Mouse (Mus musculus): ENCODE results near the gene Fam117a. TPM values are rescaled to one million over a fixed set of nuclear protein-coding genes. Genes with fewer than 3 reads are reported as not detected.

Fam117a gene
- polyA plus RNA-seq, 1 experiment from 2014 or later = 10.1 TPM

GRCm38 (mm10) chr11:95310007-95310647 lies 26.7 kb upstream of the Fam117a start, which contains the start of gene Kat7:
Gene Kat7 (minus strand): TSS chr11:95310246.
- Histone ChIP-seq H3K4me3 (ENCODE audit: low read length) (peak within 1 kb of the TSS; percentile 97), H3K4me2 (replicated peaks; ENCODE audit: low read depth, low read length) (peak within 1 kb of the TSS; percentile 68), H3K27me3 (ENCODE audit: insufficient read depth, low read length) (no peaks in the 10 kb centered on the region), H3K36me3 (ENCODE audit: insufficient read depth, low read length) (peaks cover 7% of the 10 kb centered on the region; the same call in 1 of the 2 replicates), H3K9ac (replicated peaks; ENCODE audit: low read length) (peak within 1 kb of the TSS; percentile 99), H3K4me1 (ENCODE audit: insufficient read depth, low read length) (peaks cover 18% of the 10 kb centered on the region), H3K9me3 (ENCODE audit: low read length) (no peaks in the 10 kb centered on the region), H3K27ac (ENCODE audit: low read length) (peak within 1 kb of the TSS; percentile 99)
- ATAC-seq (ENCODE audit: low FRiP score, low TSS enrichment) = peak; percentile 95
- under 1% methylated on average over 42 of the region's 42 CpGs for WGBS

DNA sequence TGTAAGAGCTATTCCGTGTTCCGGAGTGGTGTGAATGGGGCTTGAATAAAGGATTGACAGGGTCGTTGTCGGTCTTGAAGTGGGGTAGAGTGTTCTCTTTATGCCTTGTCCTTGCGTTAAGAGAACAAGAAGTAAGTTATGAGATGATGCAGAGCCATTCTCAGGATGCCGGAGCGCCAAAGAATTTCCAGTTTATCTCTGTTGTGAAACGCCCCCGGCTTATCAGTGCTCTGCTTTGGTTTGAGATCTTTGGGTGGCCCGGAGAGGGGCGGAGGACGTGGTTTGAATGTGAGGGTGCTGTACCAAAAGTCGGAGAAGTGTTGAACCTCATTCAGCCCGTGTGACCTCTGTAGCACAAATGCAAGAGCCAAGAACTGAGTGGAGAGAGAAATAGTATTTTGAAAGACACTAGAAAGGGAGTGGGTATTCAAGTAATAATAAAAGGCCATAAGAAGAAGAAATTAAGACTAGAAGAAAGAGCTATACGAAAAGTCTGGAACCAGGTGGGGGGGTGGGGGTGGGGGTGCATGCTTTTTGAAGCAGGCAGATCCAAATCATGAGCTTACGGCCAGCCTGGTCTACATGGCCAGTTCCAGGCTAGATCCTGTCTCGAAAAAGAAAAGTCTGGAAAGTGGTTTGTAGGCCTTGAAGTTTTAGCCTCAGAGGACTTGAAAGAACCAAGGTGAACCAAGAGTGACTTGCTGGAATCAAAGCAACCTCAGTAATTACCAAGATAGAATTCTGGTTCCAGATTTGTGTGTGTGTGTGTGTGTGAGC lies 26.0 kb upstream of the Fam117a start:
- H3K9ac ChIP-seq (replicated peaks; ENCODE audit: low read length) = peak overlapping the region; percentile 72
- WGBS = 5% methylated on average over 17 of the region's 17 CpGs
- no peaks in the 10 kb centered on the region for H3K9me3 ChIP-seq (ENCODE audit: low read length)
- H3K4me3 ChIP-seq (ENCODE audit: low read length) = peak overlapping the region; percentile 97
- H3K27me3 ChIP-seq (ENCODE audit: insufficient read depth, low read length) = no peaks in the 10 kb centered on the region
- peaks cover 18% of the 10 kb centered on the region for H3K4me1 ChIP-seq (ENCODE audit: insufficient read depth, low read length)
- peaks cover under 1% of the 10 kb centered on the region; the same call in 1 of the 2 replicates for H3K36me3 ChIP-seq (ENCODE audit: insufficient read depth, low read length)
- no peak for ATAC-seq (ENCODE audit: low FRiP score, low TSS enrichment)
- peak overlapping the region; percentile 89 for H3K27ac ChIP-seq (ENCODE audit: low read length)
- H3K4me2 ChIP-seq (replicated peaks; ENCODE audit: low read depth, low read length) = peak overlapping the region; percentile 68

- H3K4me2 ChIP-seq (replicated peaks; ENCODE audit: low read depth, low read length) = peak overlapping the region; percentile 68
- ATAC-seq (ENCODE audit: low FRiP score, low TSS enrichment) = no peak
- H3K4me3 ChIP-seq (ENCODE audit: low read length) = peak overlapping the region; percentile 97; the same call in 1 of the 2 replicates
- 33% methylated on average over 5 of the region's 5 CpGs for WGBS
- H3K36me3 ChIP-seq (ENCODE audit: insufficient read depth, low read length) = no peaks in the 10 kb centered on the region
- no peak overlapping the region for H3K27ac ChIP-seq (ENCODE audit: low read length)
- H3K9me3 ChIP-seq (ENCODE audit: low read length) = no peaks in the 10 kb centered on the region
- peak overlapping the region; percentile 72; the same call in 1 of the 2 replicates for H3K9ac ChIP-seq (replicated peaks; ENCODE audit: low read length)
- no peaks in the 10 kb centered on the region for H3K27me3 ChIP-seq (ENCODE audit: insufficient read depth, low read length)
- H3K4me1 ChIP-seq (ENCODE audit: insufficient read depth, low read length) = peaks cover 18% of the 10 kb centered on the region
These were observed 25.4 kb upstream of the Fam117a start for GRCm38 (mm10) chr11:95311425-95311807.

DNA sequence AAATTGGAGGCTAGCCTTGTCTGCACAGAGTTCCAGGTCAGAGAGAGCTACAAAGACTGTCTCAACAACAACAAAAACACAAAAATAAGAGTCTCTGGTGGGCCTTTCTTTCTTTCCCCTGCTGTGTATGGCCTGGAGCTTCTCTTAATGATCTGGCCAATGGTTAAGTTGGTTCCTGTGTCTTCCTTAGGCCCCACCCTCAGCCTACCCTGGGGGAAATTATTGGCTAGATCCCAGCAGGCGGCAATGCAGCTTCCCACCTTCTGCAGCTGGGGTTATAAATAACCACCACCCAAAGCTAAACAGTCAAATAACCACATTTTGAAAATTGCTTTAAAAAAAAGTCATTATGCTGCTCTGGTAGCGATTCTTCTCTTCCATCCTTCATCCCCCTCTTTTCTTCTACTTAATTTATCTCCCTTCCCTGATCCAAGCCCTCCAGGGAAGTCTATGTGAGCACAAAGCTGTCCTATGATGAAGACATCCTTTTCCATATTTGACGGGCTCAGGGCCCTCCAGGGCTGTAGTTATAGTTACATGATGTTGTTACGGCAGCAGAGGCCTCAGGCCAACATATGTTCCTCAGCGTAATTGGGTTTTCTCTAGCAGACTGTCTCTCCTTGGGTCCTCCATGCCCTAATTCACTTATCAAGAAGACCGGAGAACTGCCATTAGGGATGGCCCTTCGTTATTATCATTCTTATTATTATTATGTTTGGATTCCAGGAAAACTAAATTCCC lies 21.4 kb upstream of the Fam117a start:
- Histone ChIP-seq H3K36me3 (ENCODE audit: insufficient read depth, low read length) (no peaks in the 10 kb centered on the region), H3K4me3 (ENCODE audit: low read length) (no peak overlapping the region), H3K4me2 (replicated peaks; ENCODE audit: low read depth, low read length) (no peak overlapping the region), H3K9ac (replicated peaks; ENCODE audit: low read length) (no peak overlapping the region), H3K4me1 (ENCODE audit: insufficient read depth, low read length) (peaks cover 9% of the 10 kb centered on the region), H3K27ac (ENCODE audit: low read length) (no peak overlapping the region), H3K9me3 (ENCODE audit: low read length) (no peaks in the 10 kb centered on the region), H3K27me3 (ENCODE audit: insufficient read depth, low read length) (no peaks in the 10 kb centered on the region)
- ATAC-seq (ENCODE audit: low FRiP score, low TSS enrichment) = no peak
- WGBS = 68% methylated on average over 7 of the region's 7 CpGs

GRCm38 (mm10) chr11:95318116-95318515 lies 18.7 kb upstream of the Fam117a start:
- Histone ChIP-seq H3K27ac (ENCODE audit: low read length) (no peak overlapping the region), H3K36me3 (ENCODE audit: insufficient read depth, low read length) (no peaks in the 10 kb centered on the region), H3K9me3 (ENCODE audit: low read length) (no peaks in the 10 kb centered on the region), H3K9ac (replicated peaks; ENCODE audit: low read length) (no peak overlapping the region), H3K4me3 (ENCODE audit: low read length) (no peak overlapping the region), H3K4me2 (replicated peaks; ENCODE audit: low read depth, low read length) (no peak overlapping the region), H3K27me3 (ENCODE audit: insufficient read depth, low read length) (no peaks in the 10 kb centered on the region), H3K4me1 (ENCODE audit: insufficient read depth, low read length) (no peaks in the 10 kb centered on the region)
- ATAC-seq (ENCODE audit: low FRiP score, low TSS enrichment) = no peak
- 73% methylated on average over 9 of the region's 9 CpGs for WGBS

- Histone ChIP-seq H3K4me2 (replicated peaks; ENCODE audit: low read depth, low read length) (no peak overlapping the region), H3K4me3 (ENCODE audit: low read length) (no peak overlapping the region), H3K36me3 (ENCODE audit: insufficient read depth, low read length) (no peaks in the 10 kb centered on the region), H3K9ac (replicated peaks; ENCODE audit: low read length) (no peak overlapping the region), H3K9me3 (ENCODE audit: low read length) (no peaks in the 10 kb centered on the region), H3K27me3 (ENCODE audit: insufficient read depth, low read length) (no peaks in the 10 kb centered on the region), H3K27ac (ENCODE audit: low read length) (no peak overlapping the region), H3K4me1 (ENCODE audit: insufficient read depth, low read length) (no peaks in the 10 kb centered on the region)
- WGBS = 43% methylated on average over 1 of the region's 1 CpGs
- ATAC-seq (ENCODE audit: low FRiP score, low TSS enrichment) = no peak
These were observed 17.3 kb upstream of the Fam117a start for GRCm38 (mm10) chr11:95319506-95319905.

GRCm38 (mm10) chr11:95320010-95320409 lies 16.8 kb upstream of the Fam117a start:
- no peak for ATAC-seq (ENCODE audit: low FRiP score, low TSS enrichment)
- H3K27ac ChIP-seq (ENCODE audit: low read length) = no peak overlapping the region
- no peaks in the 10 kb centered on the region for H3K27me3 ChIP-seq (ENCODE audit: insufficient read depth, low read length)
- no peaks in the 10 kb centered on the region for H3K36me3 ChIP-seq (ENCODE audit: insufficient read depth, low read length)
- H3K9ac ChIP-seq (replicated peaks; ENCODE audit: low read length) = no peak overlapping the region
- no peaks in the 10 kb centered on the region for H3K9me3 ChIP-seq (ENCODE audit: low read length)
- H3K4me3 ChIP-seq (ENCODE audit: low read length) = no peak overlapping the region
- 100% methylated on average over 1 of the region's 1 CpGs for WGBS
- H3K4me1 ChIP-seq (ENCODE audit: insufficient read depth, low read length) = no peaks in the 10 kb centered on the region
- no peak overlapping the region for H3K4me2 ChIP-seq (replicated peaks; ENCODE audit: low read depth, low read length)

DNA sequence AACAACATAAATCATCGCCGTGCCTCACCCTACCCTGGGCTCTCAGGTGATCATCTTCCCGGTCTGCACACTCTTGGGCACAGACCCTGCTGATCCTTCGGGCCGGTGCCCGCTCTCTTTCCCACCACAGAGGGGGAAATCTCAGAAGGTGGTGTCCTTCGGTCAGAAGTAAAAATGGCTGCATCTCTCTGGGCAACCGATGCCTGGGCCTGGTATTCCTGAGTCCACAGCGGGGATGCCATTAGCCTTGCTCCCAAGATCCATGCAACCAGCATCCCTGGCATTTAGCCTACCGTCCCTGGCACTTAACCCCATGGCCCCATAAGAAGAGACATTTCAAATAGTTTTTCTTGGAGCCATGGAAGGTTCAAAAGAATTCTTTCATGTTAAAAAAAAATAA lies 12.6 kb upstream of the Fam117a start:
- Histone ChIP-seq H3K27ac (ENCODE audit: low read length) (no peak overlapping the region), H3K27me3 (ENCODE audit: insufficient read depth, low read length) (no peaks in the 10 kb centered on the region), H3K4me1 (ENCODE audit: insufficient read depth, low read length) (no peaks in the 10 kb centered on the region), H3K36me3 (ENCODE audit: insufficient read depth, low read length) (no peaks in the 10 kb centered on the region), H3K4me3 (ENCODE audit: low read length) (no peak overlapping the region), H3K9ac (replicated peaks; ENCODE audit: low read length) (no peak overlapping the region), H3K4me2 (replicated peaks; ENCODE audit: low read depth, low read length) (no peak overlapping the region), H3K9me3 (ENCODE audit: low read length) (no peaks in the 10 kb centered on the region)
- WGBS = 91% methylated on average over 10 of the region's 10 CpGs
- no peak for ATAC-seq (ENCODE audit: low FRiP score, low TSS enrichment)

GRCm38 (mm10) chr11:95325832-95326231 lies 11.0 kb upstream of the Fam117a start:
- no peak overlapping the region for H3K27ac ChIP-seq (ENCODE audit: low read length)
- no peak overlapping the region for H3K4me3 ChIP-seq (ENCODE audit: low read length)
- 91% methylated on average over 4 of the region's 4 CpGs for WGBS
- no peaks in the 10 kb centered on the region for H3K36me3 ChIP-seq (ENCODE audit: insufficient read depth, low read length)
- ATAC-seq (ENCODE audit: low FRiP score, low TSS enrichment) = no peak
- no peaks in the 10 kb centered on the region for H3K27me3 ChIP-seq (ENCODE audit: insufficient read depth, low read length)
- no peak overlapping the region for H3K9ac ChIP-seq (replicated peaks; ENCODE audit: low read length)
- no peaks in the 10 kb centered on the region for H3K4me1 ChIP-seq (ENCODE audit: insufficient read depth, low read length)
- H3K4me2 ChIP-seq (replicated peaks; ENCODE audit: low read depth, low read length) = no peak overlapping the region
- no peaks in the 10 kb centered on the region for H3K9me3 ChIP-seq (ENCODE audit: low read length)

Data from kidney, embryonic 16.5 days (tissue).